Mouse (Mus musculus) embryonic facial prominence, embryonic 10.5 days (tissue): Measurements from ENCODE around the gene Wdr48. TPM values are rescaled to one million over a fixed set of nuclear protein-coding genes. Genes with fewer than 3 reads are reported as not detected.

ENCODE experiments used
- DNase-seq: peaks from one replicate; pipeline ENCODE4 v3.0.0-alpha.2; 2017; ENCODE audit warnings: low spot score
- H3K27ac ChIP-seq: fragments of 300-500 bp; sonication (generic); replicated peaks from 2 replicates; pipeline ENCODE4 v1.5.1; 2016; ENCODE audit warnings: mild to moderate bottlenecking
- H3K27me3 ChIP-seq: fragments of 300-500 bp; sonication (generic); replicated peaks from 2 replicates; pipeline ENCODE4 v1.6.1; 2016; ENCODE audit warnings: low read depth, mild to moderate bottlenecking; ENCODE audit not compliant: poor library complexity, severe bottlenecking
- H3K36me3 ChIP-seq: fragments of 300-500 bp; sonication (generic); replicated peaks from 2 replicates; pipeline ENCODE4 v1.6.1; 2016; ENCODE audit warnings: mild to moderate bottlenecking, moderate library complexity
- H3K4me1 ChIP-seq: fragments of 300-500 bp; sonication (generic); 2 replicates; pipeline ENCODE4 v1.6.1; 2016
- H3K4me3 ChIP-seq: fragments of 300-500 bp; sonication (generic); 2 replicates; pipeline ENCODE4 v1.5.1; 2016; ENCODE audit warnings: mild to moderate bottlenecking, moderate library complexity
- H3K9me3 ChIP-seq: fragments of 300-500 bp; sonication (generic); 2 replicates; pipeline ENCODE4 v1.6.1; 2016; ENCODE audit warnings: mild to moderate bottlenecking
- WGBS: fragments of 180-500 bp; shearing (Covaris S2); methylation state at CpG from one replicate; pipeline ENCODE4 v1.1.7; 2016; 5-methylcytosine and 5-hydroxymethylcytosine counted together
- polyA plus RNA-seq: library from polyadenylated mRNA; unstranded; fragments of >200 nt; fragmentation: Nextera tagmentation; extraction: Ambion mirVana; gene quantifications from 2 replicates; pipeline ENCODE4 v1.2.1, GENCODE M21; 2016

The Wdr48 gene
- polyA plus RNA-seq, 1 experiment from 2014 or later, result 71.3 TPM

DNA sequence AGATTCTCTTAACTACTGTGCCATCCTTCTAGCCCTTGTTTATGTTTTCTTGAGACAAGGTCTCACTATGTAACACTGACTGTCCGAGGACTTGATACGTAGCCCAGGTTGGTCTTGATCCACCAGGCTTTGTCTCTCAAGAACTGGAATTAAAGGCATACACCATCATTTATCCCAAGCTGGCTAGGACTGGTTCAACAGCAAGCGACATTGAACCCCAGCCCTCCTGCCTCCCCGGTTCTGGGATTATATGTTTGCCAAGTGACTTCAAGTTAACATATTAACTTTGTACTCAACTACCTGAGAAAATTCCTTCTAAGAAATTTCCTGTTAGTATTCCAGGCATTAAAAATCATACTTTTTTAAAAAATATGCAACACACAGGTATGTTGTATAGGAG, 80.6 kb downstream of the Wdr48 start:
- 96% methylated on average over 4 of the region's 4 CpGs for WGBS
- Histone ChIP-seq H3K27me3 (no peaks in the 10 kb centered on the region), H3K9me3 (no peaks in the 10 kb centered on the region), H3K27ac (no peak overlapping the region), H3K4me1 (peaks cover 53% of the 10 kb centered on the region), H3K36me3 (peaks cover 49% of the 10 kb centered on the region), H3K4me3 (no peak overlapping the region)
- no peak for DNase-seq

Other genes starting within 250 kb of the Wdr48 start
- 0.13 and 0.44 TPM in 2 replicates for gene Scn10a, start 175.6 kb upstream of the Wdr48 start, polyA plus RNA-seq
- gene Scn11a, start 69.4 kb upstream of the Wdr48 start, polyA plus RNA-seq, result 0.13 and 0.14 TPM in 2 replicates
- gene Gorasp1, start 42.7 kb downstream of the Wdr48 start, polyA plus RNA-seq, result 27.9 and 29.2 TPM in 2 replicates
- 0.43 and 0.47 TPM in 2 replicates for gene Ttc21a, start 42.7 kb downstream of the Wdr48 start, polyA plus RNA-seq
- 3.1 and 4.8 TPM in 2 replicates for gene Csrnp1, start 89.8 kb downstream of the Wdr48 start, polyA plus RNA-seq
- gene Xirp1, start 128.7 kb downstream of the Wdr48 start, polyA plus RNA-seq, result 0.04 and 0.38 TPM in 2 replicates
- gene Cx3cr1, start 175.0 kb downstream of the Wdr48 start, polyA plus RNA-seq, result 5.3 and 6.1 TPM in 2 replicates
- not detected in 2 replicates for gene Ccr8, start 197.2 kb downstream of the Wdr48 start, polyA plus RNA-seq
- 43.4 and 46.3 TPM in 2 replicates for gene Slc25a38, start 215.5 kb downstream of the Wdr48 start, polyA plus RNA-seq
- gene Rpsa, start 232.8 kb downstream of the Wdr48 start, polyA plus RNA-seq, result 1,445 and 1,457 TPM in 2 replicates